Mouse (Mus musculus): Measurements from ENCODE around the gene Prpf18. TPM values are rescaled to one million over a fixed set of nuclear protein-coding genes. Genes with fewer than 3 reads are reported as not detected.

Prpf18 gene
- total RNA-seq, 2 experiments from 2014 or later = 40.2 to 43.7 TPM

DNA sequence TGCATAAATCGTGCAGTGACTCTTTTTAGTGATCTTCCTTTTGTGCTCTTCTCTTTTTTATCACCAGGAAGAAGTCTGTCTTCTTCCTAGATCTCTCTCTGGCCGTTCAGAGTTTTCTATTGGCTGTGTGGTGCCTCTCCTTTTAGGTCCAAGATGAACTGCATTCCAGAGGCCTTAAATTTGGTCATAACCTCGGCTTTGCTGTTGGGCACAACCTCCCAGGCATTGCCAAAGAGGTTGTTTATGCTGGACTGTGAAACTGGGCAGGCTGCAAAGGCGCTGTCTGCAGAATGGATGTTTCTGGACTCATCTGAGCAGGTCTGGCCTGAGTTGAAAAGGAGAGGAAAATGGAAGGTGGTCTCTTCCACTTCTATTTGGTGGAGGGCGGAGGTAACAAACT lies 73.6 kb downstream of the Prpf18 start:
- no peak for DNase-seq (ENCODE audit: low spot score in 2 of 2)

GRCm38 (mm10) chr2:4575975-4576374 lies 75.9 kb downstream of the Prpf18 start:
- DNase-seq (ENCODE audit: low spot score in 2 of 2) = no peak

- no peak for DNase-seq (ENCODE audit: low spot score in 2 of 2)
Observed at GRCm38 (mm10) chr2:4575163-4575562, 76.8 kb downstream of the Prpf18 start.

DNA sequence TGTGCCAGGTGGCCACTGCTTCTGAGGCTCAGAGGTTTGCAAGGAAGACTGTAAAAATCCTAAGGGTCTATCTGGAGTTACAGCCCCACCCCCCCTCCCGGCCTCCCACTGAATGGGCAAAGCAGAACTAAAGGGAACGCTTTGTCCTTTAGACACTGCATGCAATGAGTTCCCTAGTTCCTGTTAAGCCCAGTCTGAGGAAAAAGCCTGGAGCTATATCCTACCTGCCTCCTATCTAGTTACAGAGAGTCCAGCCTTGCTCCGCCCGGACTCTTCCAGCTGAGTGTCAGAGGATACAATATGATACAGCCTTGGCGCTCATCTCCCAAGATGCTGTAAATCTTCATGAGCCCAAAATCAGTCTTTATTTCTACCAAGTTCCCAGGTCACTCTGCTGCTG lies 77.7 kb downstream of the Prpf18 start:
- DNase-seq (ENCODE audit: low spot score in 2 of 2) = no peak

DNA sequence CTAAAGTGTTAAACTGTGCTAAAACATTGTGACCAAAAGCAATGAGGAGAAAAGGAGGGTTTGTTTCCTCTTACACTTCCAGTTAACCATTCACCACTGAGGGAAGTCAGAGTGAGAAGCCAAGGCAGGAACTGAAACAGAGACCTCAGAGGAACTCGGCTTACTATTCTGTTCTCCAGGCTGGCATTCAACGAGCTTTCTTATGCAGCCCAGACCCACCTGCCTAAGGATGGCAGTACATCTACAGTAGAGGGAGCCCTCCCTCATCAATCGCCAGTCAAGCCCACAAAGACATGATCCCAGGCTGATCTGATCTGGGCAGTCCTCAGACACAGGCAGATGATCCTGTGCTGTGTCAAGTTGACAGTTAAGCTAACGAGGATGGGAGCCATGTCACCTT lies 78.5 kb downstream of the Prpf18 start:
- no peak for DNase-seq (ENCODE audit: low spot score in 2 of 2)

- no peak for DNase-seq (ENCODE audit: low spot score in 2 of 2)
Observed at GRCm38 (mm10) chr2:4572498-4573263, 79.2 kb downstream of the Prpf18 start.

Other genes starting within 250 kb of the Prpf18 start
- gene Bend7, start 65.7 kb upstream of the Prpf18 start, total RNA-seq (2021) = 1 to 10 TPM; 2.4 to 3.1 TPM
- gene Sephs1, start 229.5 kb upstream of the Prpf18 start, total RNA-seq (2021) = 10 to 100 TPM; 46.1 to 48.5 TPM

Data from layer of hippocampus, postnatal 10 days (tissue).